Mouse (Mus musculus) adrenal gland (tissue): ENCODE results near the gene Pold2.
"Not testable (repeated sequence)": the region's sequence is repeated elsewhere in the genome, so short reads cannot be mapped to it uniquely, and the experiment has no call there.

Source experiments
- intact Hi-C: fragments of 180-260 bp; cut with DNase I; formaldehyde crosslinking; loops from one replicate; pipeline ENCODE4 v1.15.1; 2025

Pold2 gene

DNA sequence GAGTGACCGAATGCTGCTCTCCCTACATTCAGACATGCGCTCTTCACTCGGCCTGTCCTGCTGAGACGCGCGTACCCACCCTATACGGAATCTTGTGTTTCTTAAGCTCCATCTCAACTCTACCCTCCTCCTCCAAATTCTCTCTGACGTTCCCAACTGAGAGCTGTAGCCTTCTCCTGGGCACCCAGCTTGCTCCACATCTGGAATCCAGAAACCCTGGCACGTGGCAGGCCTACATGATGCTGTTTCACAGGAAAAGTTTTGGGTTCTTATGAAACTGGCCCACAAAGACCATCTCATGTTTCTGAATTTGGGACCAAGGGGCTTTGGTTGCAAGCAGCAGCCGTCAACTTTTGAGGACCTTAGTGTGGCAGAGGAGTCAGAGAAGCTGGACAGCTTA is 21.2 kb upstream of the Pold2 start:
- intact Hi-C loops, result no loop called here

DNA sequence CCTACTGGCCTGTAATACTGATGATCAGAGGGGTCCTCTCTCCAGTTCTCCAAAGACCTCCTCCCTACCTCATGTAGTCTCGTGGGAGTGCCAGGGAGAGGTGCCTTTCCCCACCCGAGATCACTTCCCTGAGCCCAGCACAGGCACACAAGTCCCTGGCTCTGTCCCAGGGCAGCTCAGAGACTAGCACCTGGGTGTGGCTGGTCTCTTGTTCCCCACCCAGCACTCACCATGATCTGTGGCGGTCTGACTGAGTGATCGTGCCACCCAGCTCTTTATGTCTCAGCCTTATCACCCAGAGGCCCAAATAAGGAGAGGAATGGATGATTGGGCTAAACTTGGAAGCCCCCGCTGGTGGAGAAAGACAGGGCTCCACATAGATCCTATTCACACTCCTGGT is 20.4 kb upstream of the Pold2 start, which contains the start of gene Myl7:
TSS of gene Myl7 (minus strand) at position 252 of the 400 bp plus-strand sequence.
- intact Hi-C loops, result no loop called here

DNA sequence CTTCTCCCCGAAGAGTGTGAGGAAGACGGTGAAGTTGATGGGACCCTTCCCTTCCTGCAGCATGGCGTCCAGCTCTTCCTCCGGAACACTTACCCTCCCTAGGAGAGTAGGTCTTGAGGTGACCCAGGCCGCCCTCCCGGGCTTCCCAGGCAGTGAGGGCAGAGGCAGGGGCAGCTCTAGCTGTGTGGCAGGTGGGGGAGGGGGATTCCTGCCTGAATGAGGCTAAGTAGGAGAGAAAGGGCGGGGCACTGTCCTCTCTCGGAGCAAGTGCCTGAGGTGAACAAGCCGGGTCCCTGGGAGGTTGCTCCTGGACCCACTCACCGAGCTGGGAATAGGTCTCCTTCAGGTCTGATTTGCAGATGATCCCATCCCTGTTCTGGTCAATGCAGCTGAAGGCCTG is 19.7 kb upstream of the Pold2 start:
- intact Hi-C loops, result no loop called here

DNA sequence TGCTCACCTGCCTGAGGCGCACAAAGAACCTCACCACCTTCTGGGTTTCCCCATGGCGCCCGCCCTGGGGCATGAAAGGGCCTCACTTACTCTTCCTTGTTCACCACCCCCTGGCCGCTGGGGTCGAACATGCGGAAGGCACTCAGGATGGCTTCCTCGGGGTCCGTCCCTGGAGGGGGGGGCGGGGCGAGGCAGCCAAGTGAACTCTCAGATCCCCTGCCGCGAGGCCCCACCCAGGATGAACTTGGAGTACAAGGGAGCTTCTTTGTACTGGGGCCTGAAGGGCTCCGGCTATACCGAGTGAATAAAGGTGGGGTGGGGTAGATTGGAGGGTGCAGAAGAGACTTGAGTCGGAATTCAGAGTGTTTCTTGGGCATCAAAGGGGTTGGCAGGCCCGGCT is 19.1 kb upstream of the Pold2 start:
- intact Hi-C loops, result no loop called here

DNA sequence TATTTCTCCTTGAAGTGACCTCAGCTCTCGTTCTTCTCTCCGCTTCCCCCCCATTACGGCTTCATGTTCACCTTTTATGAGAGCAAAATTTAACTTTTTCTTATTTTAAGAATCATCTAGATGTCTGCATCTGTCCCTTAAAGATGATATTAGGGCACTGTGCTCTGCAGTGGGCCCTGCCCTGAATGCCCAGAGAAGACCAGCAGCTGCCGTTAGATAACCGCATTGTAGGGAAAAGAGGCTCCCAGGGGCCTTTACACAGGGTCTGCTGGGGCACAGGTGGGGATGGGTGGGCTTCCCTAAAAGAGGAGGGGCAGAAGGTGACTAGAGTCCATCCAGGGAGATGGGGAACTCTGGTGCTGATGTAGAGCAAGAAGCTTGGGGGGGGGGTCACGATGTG is 15.7 kb upstream of the Pold2 start:
- intact Hi-C loops, result no loop called here

DNA sequence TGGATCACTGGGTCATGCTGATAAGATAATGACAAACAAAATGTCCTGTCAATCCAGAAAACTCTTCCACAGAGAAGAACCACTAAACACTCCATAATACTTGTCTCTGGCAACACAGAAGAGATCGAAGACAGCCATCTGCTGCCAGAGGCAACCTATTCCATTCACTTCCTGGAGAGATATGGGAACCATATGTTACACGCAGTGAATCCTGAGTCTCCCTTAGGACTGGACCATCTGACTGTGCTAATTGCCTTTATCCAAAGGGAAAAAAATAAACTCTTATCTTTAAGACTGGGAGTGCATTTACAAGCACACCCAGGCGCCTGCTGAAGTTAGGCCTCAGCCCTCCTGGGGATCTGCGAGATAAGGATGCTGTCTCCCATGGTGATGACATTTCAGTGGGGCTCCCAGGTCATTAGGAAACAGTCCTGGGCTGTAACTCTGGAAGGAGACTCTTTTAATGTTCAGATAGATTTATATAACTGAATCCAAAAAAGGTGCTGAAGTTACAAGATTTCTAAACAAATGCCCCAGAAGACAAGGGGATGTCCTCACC is 14.8 kb upstream of the Pold2 start:
- intact Hi-C loops, result no loop called here

DNA sequence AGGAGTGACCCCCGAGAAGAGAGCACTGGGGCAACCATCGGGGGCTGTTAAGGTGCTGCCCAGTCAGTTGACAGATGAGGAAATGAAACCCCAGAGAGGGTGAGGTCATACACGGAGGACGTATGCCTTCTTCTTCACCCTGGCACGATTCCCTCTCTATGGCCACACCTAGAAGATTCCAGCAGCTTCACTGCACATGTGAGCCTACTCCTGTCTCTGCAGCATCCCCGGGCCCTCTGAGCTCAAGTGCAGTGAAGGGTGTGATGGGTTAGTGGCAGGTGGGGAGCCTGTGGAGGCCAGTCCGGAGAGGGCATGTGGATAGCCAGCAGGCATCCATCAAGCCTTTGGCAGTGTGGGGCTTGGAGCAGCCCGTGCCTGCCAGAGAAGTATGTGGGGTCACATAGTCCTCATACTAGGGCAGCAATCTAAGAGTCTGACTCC is 14.1 kb upstream of the Pold2 start:
- intact Hi-C loops, result no loop called here

DNA sequence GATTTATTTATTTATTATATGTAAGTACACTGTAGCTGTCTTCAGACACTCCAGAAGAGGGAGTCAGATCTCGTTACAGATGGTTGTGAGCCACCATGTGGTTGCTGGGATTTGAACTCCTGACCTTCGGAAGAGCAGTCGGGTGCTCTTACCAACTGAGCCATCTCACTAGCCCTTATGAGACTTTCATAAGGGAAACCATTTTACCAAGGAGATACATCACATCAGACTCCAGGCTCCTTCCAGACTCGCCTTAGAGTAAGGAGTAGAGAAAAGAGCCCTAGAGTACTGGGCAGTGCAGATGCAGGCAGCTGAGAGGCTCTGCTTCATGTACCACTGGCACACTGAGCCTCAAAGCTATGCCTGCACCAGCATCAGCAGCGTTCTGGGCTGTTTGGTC is 10.5 kb upstream of the Pold2 start:
- intact Hi-C loops, result not testable (repeated sequence)

DNA sequence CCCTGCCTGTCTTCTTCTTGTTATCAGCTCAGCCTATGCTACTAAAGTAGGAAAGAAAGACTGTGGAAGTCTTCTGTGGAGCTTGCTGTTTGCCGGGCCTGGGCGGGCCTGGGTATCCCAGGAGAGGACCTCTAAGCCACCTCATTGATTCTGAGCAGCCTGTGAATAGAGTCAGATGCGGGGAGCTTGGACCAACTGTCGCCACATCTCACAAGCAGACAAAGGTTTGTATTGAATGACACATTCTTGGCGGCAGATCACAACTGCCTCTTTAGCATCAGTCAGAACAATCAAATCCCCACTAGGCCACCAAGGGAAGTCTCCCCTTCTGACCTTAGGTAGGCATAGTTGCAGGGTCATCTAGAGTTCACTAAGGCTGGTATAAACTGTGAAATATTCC is 9.2 kb upstream of the Pold2 start:
- intact Hi-C loops, result no loop called here

DNA sequence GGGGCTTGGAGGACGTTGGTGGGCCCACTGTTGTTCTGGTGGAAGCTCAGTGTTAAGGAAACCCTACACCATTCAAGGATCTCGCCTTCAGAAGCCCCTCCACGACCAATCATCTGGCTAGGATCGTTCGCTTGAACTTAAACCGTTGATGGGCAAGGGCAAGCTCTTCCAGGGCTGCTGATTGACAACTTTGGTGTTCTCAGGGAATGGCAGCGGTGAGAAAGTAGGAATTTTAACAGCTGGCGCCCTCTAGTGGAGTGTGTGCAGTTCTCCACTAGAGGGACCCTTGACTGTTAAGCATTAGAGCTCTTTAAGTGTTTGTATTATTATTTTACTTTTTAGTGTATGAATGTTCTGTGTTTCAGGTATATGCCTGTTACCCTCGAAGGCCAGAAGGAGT is 8.1 kb upstream of the Pold2 start:
- intact Hi-C loops, result no loop called here

DNA sequence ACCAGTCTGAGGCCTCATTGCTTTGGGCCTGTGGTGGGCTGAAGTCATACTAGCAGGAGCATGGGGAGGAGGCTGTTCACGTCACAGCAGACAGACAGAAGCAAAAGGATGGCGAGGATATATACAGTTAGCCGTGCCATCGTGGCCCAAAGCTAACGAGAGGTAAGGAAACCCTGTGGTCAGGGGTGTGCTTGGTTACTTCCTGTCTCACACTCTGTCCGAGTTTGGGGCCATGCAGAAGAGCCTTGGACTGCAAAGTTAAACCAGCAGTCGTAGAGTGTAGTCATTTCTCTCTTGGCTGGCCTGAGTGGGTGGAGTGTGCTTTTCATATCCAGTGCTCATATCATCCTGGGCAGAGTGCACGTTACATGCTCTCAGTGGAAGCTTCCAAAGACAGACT is 4.4 kb upstream of the Pold2 start:
- intact Hi-C loops, result loop anchor here (5.0 kb wide), 2 partner anchors 45 to 95 kb away; partner anchors contain the start of genes Dbnl and Polm

DNA sequence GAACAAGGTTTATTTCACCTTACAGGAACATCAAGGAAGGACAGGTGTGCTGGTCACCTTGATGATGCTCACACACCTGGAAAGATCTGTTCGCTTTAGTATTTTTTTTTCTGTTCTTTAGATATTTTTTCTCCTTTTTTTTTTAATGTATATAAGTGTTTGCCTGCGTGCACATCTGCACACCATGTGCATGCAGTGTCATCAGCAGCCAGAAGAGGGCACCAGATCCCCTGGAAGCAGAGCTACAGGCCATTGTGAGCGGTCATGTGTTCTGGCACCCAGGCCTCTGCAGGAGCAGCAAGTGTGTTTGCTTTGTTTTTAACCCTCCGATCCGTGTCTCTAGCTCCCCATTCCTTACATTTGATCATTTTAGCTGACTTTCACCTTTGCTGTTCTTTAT is 1.8 kb upstream of the Pold2 start:
- intact Hi-C loops, result loop anchor here (5.0 kb wide), 2 partner anchors 43 to 93 kb away; partner anchors contain the start of genes Dbnl and Polm

DNA sequence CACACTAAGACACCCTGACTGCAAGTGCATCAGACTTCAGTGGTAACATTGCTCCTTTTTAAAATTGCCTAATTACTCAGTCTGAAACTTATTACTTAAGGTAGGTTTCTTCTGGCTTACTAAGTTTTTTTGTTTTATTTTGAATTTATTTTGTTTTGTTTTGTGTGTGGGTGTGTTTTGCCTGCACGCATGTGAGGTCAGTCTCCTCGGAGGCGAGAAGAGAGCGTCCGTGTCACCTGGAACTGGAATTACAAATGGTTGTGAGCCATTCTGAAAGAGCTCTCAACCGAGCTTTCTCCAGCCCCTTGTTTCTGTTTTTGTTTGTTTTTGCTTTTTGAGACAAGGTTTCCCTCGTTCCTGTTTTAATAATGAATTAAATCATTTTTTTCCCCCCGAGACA is 569 bp upstream of the Pold2 start:
- intact Hi-C loops, result no loop called here

DNA sequence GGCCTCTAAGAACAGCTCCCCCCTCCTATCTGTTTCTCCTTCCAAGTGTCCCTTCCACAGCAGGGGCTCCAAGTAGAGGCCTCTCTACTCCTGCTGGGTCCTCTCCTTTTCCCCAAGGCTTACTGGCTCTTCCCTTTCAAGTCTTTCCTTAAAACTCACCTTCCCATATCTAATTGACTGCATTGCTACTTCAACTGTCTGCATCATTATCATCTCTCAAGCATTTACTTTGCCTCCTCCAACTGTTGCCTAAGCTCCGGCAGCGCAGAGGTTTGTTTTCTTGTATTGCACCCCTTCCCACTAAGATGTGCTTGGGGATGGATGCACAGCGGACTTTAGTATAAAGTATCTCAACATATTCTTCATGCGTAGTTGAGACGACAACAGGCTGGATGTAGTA is 671 bp downstream of the Pold2 start:
- intact Hi-C loops, result no loop called here

DNA sequence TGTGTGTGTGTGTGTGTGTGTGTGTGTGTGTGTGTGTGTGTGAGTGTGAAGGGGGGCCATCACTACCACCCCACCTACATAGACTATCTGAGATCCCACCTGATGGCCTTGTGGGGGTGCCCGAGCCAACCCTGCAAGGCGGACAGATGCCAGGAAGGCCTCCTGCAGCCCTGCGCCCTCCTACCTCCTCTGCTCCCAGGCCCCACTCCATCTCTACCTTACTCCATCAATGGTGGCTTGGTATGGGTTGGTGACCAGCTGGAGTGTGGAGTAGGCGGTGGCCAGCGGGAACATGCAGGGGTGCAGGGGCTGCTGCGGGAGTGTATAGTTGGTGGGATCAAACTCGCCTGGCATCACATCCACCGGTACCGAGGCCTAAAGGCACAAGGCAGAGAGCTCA is 4.9 kb downstream of the Pold2 start:
- intact Hi-C loops, result no loop called here

DNA sequence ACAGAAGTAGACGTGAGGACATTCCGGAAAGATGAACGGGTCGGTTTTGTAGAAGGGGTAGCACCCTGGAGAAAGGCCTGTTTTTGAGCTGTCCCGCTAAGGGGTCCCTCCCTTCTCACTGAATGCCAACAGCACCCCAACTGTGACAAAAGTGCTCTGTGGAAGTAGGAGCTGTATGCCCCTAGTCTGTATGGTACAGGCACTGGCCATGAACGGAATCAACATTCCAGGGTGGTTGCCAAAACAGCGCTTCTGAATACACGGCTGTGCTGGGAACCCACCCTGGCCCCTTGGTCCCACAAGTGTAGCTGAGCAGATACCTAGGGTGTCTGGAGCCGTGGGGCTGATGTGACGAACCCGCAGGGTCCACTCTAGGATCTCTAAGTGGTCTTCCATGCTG is 5.4 kb downstream of the Pold2 start:
- intact Hi-C loops, result no loop called here

DNA sequence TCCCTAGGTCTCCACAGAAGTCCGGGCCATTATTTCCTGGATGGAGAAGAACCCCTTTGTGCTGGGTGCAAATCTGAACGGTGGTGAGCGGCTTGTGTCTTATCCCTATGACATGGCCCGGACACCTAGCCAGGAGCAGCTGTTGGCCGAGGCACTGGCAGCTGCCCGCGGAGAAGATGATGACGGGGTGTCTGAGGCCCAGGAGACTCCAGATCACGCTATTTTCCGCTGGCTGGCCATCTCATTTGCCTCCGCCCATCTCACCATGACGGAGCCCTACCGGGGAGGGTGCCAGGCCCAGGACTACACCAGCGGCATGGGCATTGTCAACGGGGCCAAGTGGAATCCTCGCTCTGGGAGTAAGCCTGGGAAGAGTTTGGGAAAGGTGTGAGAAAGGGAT is 8.0 kb downstream of the Pold2 start:
- intact Hi-C loops, result no loop called here

DNA sequence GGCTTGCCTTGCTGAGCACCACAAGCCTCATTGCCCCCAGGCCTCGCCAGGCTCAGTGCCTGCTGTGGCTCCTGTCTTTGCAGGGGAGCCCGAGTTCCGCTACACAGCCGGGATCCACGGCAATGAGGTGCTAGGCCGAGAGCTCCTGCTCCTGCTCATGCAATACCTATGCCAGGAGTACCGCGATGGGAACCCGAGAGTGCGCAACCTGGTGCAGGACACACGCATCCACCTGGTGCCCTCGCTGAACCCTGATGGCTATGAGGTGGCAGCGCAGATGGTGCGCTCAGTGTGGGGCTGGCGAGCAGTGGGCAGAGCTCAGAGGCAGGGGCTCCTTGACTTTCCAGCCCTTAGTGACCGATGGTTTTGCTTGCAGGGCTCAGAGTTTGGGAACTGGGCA is 8.8 kb downstream of the Pold2 start:
- intact Hi-C loops, result no loop called here

DNA sequence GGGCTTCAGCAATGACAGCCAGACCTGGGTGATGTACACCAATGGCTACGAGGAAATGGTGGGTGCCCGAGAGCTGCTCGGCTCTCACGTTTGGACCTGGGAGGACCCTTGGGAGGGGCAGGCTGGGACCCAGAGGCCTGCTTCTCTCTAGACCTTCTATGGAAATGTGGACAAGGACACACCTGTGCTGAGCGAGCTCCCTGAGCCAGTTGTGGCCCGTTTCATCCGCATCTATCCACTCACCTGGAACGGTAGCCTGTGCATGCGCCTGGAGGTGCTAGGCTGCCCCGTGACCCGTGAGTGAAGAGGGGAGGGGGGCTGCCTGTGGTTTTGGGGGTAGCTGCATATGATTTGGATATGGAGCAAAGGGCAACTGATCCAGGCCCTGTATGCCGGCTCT is 9.8 kb downstream of the Pold2 start:
- intact Hi-C loops, result no loop called here

DNA sequence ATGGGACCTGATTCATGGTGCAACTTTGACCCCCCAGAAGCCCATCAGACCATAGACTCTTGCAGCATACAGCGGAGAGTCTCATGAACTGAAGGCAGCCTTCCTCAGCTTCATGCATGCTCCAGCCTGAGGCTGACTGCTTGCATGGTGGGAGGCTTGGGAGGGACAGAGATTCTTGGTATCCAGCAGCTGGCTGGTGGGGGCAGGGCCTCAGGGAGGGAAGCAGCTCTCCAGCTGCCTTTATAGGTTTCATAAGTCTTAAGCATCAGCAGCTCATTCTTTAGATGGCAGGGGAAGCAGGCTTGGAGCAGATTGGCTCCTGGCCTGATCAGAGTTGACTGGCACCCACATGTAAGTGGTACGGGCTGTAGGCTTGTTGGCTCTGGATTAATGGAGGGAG is 10.9 kb downstream of the Pold2 start:
- intact Hi-C loops, result no loop called here

DNA sequence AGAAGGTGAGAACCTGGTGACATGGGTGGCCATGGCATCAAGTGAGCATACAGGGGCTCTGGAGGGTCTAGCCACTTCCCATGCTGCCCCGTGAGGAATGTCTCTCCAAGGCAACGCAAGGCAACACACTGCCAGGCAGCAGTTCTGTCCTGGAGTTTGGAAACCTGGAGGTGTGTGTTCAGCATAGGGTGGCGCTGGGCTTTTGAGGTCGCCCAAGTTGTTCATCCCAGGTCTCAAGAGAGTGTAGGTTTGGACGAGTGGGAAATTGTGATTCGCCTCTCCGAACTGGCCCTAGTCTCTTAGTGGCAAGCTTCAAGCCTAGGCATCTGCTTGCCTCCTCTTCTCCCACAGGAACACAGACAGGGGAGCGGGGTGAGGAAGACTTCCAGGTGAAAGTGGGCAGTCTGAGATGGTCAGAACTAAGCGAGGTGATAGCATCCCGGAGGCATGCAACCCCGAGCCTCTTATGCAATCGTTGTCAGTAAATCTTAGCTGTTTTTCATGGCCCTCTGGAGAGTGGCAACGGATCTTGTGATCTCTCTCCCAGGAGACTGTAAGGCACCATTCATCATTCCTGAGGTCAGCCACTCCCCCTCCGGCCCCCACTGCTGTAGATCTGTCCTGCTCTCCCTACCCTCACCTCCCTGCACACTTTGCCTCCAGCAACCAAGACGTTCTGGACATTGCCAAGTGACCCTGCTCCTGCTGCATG is 15.5 kb downstream of the Pold2 start:
- intact Hi-C loops, result no loop called here

DNA sequence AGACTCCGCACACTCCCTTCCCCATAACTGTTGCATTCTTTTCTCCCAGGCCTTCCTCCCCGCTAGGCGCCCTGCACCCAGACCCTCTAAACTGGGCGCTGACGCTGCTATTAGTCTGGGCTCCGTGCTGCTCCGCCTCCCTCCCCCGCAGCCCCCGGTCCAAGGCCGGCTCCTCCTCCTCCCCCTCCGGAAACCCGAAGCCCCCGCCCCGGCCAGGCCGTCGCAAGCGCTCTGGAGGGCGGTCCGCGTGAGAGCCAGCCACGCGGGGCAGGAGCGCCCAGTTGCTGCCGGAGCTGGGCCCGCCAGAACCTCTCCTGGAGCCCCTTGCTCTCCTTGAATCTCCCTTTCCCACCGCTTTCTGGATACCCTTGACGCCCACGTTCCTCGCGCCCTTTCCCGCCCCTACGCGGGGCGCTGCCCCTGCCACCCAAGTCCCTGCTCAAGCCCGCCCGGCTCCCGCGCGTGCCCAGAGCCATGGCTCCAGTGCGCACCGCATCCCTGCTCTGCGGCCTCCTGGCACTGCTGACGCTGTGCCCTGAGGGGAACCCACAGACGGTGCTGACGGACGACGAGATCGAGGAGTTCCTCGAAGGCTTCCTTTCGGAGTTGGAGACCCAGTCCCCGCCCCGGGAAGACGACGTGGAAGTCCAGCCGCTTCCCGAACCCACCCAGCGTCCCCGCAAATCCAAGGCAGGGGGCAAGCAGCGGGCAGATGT is 16.3 kb downstream of the Pold2 start, which contains the start of gene Aebp1:
TSS of gene Aebp1 (plus strand) at position 270 of the 716 bp plus-strand sequence.
- intact Hi-C loops, result no loop called here

DNA sequence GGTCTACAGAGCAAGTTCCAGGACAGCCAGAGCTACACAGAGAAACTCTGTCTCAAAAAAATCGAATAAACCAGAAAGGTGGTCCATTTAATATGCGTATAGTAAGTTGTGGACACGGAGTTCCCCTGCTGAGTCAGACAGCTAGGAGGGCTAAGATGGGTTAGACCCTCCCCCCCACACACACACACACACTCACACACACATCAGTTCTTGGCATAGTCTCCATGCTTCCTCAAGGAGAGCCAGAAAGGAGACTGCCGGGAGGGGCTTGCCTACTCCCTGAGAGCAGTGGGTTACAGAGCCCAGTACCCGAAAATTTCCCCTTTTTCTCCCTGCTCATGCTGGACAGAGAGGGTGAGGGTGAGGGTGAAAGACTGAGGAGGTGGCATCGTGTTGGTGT is 17.5 kb downstream of the Pold2 start:
- intact Hi-C loops, result no loop called here
